Mouse (Mus musculus) adrenal gland, postnatal 0 days (tissue): ENCODE data around the gene Tssk3. TPM values are rescaled to one million over a fixed set of nuclear protein-coding genes. Genes with fewer than 3 reads are reported as not detected.

Experiments
- polyA plus RNA-seq: library from polyadenylated mRNA; unstranded; fragments of >200 nt; fragmentation: Nextera tagmentation; extraction: Ambion mirVana; gene quantifications from 2 replicates; pipeline ENCODE4 v1.2.1, GENCODE M21; 2015

Tssk3 gene
- polyA plus RNA-seq: not detected in 2 replicates

DNA sequence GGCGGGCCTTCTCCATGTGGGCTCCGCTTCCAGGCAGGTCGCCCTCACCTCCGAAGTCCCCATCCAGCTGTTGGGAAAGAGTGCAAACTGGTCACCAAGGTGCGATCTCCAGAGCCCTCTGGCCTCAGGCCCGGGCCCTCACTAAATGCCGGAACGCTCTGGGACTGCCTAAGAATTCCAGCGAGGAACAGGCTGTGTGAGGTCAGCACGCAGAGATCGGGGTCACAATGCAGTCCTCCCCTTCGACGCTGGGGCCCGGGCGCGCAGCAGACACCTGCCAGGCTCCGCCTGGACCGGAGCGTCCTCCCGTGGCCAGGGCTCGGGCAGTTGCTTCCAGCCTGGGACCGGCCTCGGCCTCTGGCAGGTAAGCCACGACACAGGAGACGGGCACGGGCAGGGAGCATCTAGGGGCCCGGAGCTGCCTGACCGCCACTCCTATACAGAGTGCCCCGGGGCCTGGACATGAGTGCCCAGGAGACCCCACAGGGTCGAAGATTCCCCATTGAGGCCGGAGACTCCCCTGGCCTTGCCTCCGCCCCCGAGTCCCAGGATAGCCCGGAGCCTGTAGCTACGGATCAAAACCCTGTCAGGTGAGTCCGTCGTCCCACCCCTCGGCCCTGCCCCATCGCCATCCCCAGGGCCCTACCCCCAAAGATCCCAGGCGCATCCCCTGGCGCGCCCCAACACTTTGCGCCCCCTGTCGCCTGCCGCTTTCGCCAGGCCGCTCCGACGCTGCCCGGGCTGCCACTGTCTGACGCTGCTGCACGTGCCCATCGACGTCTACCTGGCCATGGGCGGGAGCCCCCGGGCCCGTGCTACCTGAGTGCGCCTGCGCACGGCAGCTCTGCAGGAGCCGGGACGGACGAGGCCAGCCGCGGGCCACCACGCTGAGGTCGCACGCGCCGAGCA is at the start of gene Tssk3, which contains the start of gene Fam229a:
Tssk3 (minus strand) TSS at position 51 of the 909 bp plus-strand sequence.
Fam229a (plus strand) TSS at position 219 of the 909 bp plus-strand sequence.

DNA sequence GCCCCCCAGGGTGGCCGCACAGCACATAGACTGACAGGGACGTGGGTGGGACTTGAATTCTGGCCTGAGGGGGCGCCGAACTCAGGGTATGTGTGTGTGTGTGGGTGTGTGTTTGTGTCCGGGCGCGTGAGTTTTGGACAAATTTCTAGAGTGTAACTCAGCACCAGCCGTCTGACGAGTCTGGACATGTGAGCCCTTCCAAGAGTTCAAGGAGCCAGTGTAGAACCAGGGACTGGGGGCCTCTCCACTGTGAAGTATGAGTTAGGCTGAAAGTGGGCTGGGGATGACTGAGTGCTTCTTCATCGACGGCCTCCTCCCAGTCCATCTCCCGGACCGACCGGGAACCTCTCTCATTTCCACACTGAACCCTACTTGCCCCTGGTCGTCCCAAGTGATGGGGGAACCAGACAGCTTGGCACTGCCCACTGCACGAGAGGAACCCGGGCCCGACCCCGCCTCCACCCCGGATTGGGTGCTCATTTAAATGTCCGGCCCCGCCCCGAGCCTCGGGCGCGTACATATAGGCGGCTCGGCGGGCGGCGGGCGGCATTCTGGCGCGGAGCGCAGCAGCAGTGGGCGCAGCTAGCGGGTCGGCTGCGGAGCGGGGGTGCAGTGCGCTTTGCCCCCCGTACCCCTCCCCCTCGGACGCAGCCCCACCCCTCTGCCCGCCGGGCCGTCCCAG is 22.4 kb upstream of the Tssk3 start, which contains the start of gene Marcksl1:
Marcksl1 (plus strand) TSS at position 496 of the 682 bp plus-strand sequence.

DNA sequence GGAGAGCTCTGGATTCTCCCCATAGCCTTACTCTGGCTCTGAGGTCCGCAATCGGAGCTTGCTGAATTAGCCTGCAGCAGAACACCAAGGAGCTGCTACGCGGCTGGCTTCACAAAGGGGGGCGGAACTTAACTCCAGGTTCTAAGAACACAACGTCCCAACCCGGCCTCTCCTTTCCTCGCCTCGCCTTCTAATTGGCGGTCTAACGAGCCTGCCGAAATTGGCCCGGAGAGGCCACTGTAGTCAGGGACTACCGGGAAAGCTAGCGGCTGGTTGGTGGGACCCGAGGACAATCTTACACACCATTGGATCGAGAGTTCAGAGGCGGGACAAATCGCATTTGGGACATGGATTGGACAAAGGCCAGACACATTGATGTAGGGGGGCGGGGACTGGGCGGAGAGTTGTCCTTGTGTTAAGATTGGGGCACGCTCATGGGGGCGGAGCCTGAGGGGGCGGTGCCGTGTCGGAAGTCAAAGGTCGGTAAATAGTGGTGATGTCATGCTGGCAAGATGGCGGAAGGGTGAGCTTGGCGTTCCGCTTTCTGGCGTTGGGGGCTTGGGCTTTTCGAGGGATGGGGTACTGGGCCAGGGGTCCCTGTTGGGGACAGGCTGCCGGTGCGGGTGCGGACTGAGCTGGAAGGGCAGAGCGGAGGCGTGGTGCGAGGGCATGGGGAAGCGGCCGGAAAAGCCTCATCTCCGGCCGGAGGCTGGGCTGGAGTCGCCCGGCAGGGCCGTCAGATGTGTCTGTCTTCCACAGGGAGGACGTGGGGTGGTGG is 29.4 kb downstream of the Tssk3 start, which contains the start of gene Bsdc1:
Bsdc1 (plus strand) TSS at position 399 of the 778 bp plus-strand sequence.

DNA sequence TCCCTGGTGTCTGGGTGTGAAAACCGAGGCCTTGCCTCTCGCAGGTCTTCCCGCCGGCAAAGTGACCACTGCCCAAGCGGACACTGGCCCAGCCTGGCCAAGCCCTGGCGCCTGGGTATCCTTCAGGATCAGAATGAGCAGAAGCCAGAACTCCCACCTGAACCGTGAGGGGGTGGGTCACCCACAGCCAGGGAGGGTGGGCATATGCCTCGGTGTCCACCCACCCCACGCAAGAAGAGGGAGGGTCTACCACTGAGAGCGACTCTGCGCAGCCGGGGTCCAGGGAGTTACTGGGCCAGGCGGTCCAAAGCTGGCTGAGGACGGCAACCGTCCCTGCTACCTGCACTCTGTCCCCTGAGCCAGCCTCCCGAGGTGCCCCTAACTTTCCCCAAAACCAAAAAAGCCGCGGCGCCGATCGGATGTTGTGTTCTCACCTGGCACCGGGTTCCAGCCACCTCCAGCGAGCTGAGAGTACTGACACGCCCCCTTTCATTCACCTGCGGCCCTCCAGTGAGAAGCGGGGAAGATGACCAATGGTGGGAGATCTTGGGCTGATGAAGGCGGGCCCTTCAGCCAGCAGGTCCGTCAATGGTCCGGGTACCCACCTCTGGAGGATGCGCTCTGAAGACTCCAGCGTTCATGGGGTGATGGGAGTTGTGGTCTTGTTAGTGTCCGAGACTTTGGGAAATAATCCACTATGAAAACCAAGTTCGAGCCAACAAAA is 50.3 kb downstream of the Tssk3 start, which contains the start of gene Zbtb8b:
Zbtb8b (minus strand) TSS at position 514 of the 724 bp plus-strand sequence.

Other genes starting within 250 kb of the Tssk3 start
- gene C77080, start 229.6 kb downstream of the Tssk3 start, polyA plus RNA-seq: 2.5 and 2.9 TPM in 2 replicates
- 1.9 and 3.4 TPM in 2 replicates for gene Sync, start 203.4 kb downstream of the Tssk3 start, polyA plus RNA-seq
- gene Rbbp4, start 155.7 kb downstream of the Tssk3 start, polyA plus RNA-seq: 219 and 230 TPM in 2 replicates
- gene Zbtb8os, start 155.3 kb downstream of the Tssk3 start, polyA plus RNA-seq: 97.7 and 131 TPM in 2 replicates
- 12.2 and 13.0 TPM in 2 replicates for gene Zbtb8a, start 112.9 kb downstream of the Tssk3 start, polyA plus RNA-seq
- gene Zbtb8b, start 50.2 kb downstream of the Tssk3 start, polyA plus RNA-seq: 1.0 and 1.4 TPM in 2 replicates
- gene Bsdc1, start 29.4 kb downstream of the Tssk3 start, polyA plus RNA-seq: 24.8 and 39.6 TPM in 2 replicates
- gene Fam229a, start 168 bp upstream of the Tssk3 start, polyA plus RNA-seq: not detected in 2 replicates
- gene Marcksl1, start 22.6 kb upstream of the Tssk3 start, polyA plus RNA-seq: 303 and 354 TPM in 2 replicates
- gene Hdac1, start 51.7 kb upstream of the Tssk3 start, polyA plus RNA-seq: 88.2 and 99.4 TPM in 2 replicates
- gene Lck, start 82.6 kb upstream of the Tssk3 start, polyA plus RNA-seq: 6.8 and 7.9 TPM in 2 replicates
- 22.2 and 39.7 TPM in 2 replicates for gene Fam167b, start 87.5 kb upstream of the Tssk3 start, polyA plus RNA-seq
- 222 and 224 TPM in 2 replicates for gene Eif3i, start 109.6 kb upstream of the Tssk3 start, polyA plus RNA-seq
- 182 and 197 TPM in 2 replicates for gene Tmem234, start 109.6 kb upstream of the Tssk3 start, polyA plus RNA-seq
- 1.2 and 2.5 TPM in 2 replicates for gene Dcdc2b, start 123.2 kb upstream of the Tssk3 start, polyA plus RNA-seq
- gene Iqcc, start 128.1 kb upstream of the Tssk3 start, polyA plus RNA-seq: 33.2 and 39.9 TPM in 2 replicates
- 81.5 and 114 TPM in 2 replicates for gene Ccdc28b, start 132.9 kb upstream of the Tssk3 start, polyA plus RNA-seq
- gene Txlna, start 150.0 kb upstream of the Tssk3 start, polyA plus RNA-seq: 22.5 and 30.2 TPM in 2 replicates
- 7.9 and 10.0 TPM in 2 replicates for gene Kpna6, start 181.7 kb upstream of the Tssk3 start, polyA plus RNA-seq
- gene Tmem39b, start 205.8 kb upstream of the Tssk3 start, polyA plus RNA-seq: 5.7 and 7.7 TPM in 2 replicates